Mouse (Mus musculus) adrenal gland, adult 2 months (tissue): ENCODE measurements around the gene Col15a1. TPM values are rescaled to one million over a fixed set of nuclear protein-coding genes. Genes with fewer than 3 reads are reported as not detected.

Experiments used
- DNase-seq: peaks from one replicate; pipeline ENCODE4 v3.0.0; 2021
- polyA plus RNA-seq: library from polyadenylated mRNA; depleted of rRNA; stranded (reverse); fragments of >200 nt; gene quantifications from 2 replicates; pipeline ENCODE4 v1.2.3, GENCODE M21; 2012
- total RNA-seq, 2 experiments: library from RNA; stranded (reverse); gene quantifications; 2 replicates each; pipeline ENCODE4 v1.2.3; 2021

Col15a1 gene
- total and polyA plus RNA-seq, 3 experiments: 18.5 to 33.4 (median 32.7) TPM

DNA sequence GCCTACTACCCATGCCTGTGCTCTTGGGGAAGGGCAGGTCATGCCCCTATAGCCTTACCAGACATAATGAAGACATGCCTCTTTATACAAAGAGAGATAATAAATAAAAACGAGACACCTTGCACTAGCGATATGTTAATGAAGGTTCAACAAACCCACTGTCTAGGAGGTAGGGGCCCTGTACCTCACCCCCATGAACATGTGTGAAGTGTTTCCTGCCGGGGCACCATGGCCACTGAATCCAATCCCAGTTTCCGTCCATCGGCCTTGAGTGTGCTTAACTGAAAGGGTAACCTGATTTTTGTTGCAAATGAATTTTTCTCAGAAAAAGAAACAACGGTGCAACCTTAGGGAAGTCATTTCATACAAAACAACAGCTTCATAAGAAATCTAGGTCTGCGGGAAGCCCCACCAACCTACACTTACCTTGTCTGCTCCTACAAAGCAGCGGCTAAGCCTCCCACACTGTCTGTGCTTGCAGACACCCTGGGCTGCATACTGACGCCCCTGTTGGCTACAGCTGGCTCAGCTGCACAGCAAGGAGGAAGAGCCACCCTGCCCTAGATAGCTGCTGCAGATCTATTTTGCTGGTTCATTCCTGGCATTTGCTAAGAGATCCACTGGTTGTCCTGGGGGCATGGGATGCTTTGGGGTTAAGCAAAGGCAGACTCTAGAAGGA is 64.6 kb downstream of the Col15a1 start:
- no peak for DNase-seq

- no peak for DNase-seq
These were observed 65.8 kb downstream of the Col15a1 start for GRCm38 (mm10) chr4:47273795-47274194.

DNA sequence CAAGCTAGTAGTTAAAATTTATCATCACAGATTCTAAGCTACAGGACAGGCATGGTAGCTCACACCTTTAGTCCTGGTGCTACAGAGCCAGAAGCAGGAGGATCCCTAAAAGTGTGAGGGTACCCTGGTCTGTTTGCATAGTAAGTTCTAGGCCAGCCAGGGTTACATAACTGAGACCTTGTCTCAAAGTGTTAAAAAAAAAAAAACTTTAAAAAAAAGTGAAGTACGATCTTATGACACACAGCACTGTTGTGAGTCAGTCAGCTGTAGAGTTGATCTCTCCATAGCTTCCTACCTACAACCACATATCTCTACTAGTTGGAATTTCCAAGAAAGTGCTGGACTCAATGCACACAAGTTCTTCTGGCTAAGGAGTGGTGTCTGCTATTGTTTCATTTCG is 67.0 kb downstream of the Col15a1 start:
- peak; percentile 12 for DNase-seq

- no peak for DNase-seq
These were observed 70.4 kb downstream of the Col15a1 start for GRCm38 (mm10) chr4:47278397-47278796.

- no peak for DNase-seq
These were observed 71.2 kb downstream of the Col15a1 start for GRCm38 (mm10) chr4:47279085-47279707.

GRCm38 (mm10) chr4:47280126-47280525 is 72.2 kb downstream of the Col15a1 start:
- no peak for DNase-seq

- no peak for DNase-seq
These were observed 74.1 kb downstream of the Col15a1 start for GRCm38 (mm10) chr4:47281920-47282682.

DNA sequence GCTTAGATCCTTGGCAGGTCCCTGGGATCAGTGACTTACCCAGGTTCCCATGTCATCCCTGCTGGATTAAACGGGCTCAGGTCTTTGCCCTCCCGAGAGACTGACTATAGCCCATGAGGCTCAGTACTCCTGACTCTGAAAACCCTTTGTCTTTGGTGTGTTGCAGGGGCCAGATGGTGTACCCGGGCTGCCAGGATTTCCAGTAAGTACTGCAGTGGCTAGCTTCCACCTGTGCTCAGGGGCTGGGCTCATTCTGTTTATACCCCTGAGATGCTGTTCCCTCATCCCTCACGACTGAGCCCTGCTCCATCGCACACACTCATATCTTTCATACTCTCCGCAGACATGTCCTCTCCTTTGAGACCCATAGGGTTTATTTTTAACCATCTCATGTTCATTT is 76.3 kb downstream of the Col15a1 start:
- DNase-seq: no peak

DNA sequence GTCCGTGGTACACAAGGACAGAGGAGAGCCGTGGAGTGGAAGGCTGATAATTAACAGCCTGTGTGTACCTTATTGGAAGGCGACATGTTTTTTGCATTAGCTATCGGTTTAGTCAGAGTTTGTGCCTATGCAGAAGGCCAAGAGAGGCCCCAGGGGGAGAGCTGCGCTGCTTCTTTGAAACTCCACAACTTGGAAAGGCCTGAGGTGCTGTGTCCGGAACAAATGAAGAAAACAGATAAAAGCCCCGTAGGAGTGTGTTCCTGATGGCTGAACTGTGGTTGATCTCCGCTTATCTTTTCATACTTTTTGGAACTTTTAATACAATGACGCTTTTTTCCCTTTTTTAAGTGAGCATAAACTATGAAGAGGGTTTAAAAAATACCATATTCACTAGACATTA is 76.9 kb downstream of the Col15a1 start:
- no peak for DNase-seq

DNA sequence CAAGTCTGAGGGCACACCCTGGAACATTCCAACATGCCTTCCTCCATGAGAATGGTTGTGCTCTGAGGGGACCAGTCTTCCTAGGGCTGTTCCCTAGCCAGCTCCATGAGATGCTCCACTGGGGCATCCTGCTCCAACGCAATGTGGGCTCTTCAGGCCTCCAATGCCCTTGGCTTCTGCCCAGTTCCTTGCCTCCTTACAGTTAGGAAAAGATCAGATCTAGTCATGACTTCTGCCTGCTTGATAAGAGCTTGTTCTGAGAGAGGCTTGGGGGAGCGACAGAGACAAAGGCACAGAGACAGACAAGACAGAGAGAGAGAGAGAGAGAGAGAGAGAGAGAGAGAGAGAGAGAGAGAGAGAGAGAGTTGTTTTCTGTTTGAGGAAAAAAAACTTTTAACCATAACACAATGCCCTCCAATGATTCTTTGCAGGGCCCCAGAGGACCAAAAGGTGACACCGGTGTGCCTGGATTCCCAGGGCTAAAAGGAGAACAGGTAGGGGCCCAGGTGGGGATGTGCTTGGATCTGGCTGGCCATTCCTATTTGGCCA is 78.7 kb downstream of the Col15a1 start:
- no peak for DNase-seq

DNA sequence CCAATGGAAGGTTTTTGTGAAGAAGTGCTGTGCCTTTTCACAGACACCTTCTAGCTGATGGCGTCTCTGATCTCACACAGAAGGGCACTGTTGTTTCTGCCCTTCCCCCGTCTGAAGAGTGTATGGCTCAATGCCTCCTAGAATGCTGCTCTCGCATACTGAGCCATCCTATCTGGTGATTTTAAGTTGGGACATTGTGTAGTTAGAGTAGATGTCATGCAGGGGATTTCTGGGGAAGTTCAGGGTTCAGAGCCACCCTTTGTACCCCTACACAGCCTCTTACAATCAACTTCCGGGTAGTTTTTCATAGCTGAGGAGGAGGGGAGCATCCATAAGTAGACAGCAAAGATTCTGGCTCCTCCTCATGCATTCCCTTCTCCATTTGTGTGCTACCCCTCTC is 79.5 kb downstream of the Col15a1 start:
- no peak for DNase-seq

GRCm38 (mm10) chr4:47288306-47288705 is 80.3 kb downstream of the Col15a1 start:
- DNase-seq: no peak

- DNase-seq: no peak
These were observed 81.6 kb downstream of the Col15a1 start for GRCm38 (mm10) chr4:47289526-47289925.

DNA sequence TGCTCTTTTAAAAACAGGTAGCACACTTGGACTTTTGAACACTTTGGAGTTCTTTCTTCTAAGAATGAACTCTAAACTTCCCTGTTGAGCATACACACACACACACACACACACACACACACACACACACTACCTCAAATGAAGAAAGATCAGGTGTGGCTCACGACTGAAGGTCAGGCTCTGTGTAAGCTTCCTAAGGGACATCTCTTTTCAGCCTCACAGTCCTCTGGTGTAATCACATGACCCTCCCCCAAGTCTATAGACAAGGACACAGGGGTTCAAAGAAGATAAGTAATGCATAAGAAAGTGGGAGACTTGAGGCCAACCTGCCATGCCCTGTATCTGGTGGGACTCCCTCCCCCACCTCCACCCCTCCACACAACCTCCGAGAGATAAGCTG is 82.5 kb downstream of the Col15a1 start:
- DNase-seq: no peak

- DNase-seq: no peak
These were observed 83.1 kb downstream of the Col15a1 start for GRCm38 (mm10) chr4:47291013-47291412.

- no peak for DNase-seq
These were observed 85.0 kb downstream of the Col15a1 start for GRCm38 (mm10) chr4:47292956-47293355.

DNA sequence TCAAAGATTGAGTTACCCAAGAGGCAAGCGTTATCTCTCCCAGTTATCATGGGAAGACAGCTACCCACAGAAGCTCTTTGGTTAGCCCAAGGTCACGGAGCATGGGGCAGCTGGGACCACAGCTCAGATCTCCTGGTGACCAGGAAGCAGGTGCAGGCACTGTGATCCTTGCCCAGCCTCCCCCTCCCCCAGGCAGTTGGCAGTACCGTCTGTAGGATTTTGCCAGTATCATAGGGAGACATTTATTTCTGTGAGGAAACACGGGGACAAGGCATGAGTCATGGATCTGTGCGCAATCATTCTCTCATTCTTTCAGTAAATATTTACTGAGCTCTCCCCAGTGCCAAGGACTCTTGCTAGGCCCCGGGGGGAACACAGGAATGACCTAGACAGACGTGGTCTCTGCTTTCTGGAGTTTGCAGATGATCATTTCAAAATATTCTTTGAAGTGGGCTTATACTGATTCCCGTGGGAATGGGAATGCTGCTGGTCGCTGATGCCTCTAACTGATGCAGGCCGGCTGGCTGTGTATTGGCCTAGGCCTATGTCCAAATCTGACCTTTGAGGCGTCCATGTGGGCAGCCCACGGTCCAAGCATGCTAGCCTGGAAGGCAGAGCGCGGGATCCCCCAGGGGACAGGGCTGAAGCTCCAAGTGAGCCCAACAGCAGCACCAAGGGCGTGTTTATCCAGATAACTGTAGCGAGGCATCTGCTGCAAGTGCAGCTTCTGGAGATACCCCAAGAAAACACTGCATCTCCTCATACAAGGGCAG is 86.0 kb downstream of the Col15a1 start:
- peak; percentile 92 for DNase-seq

DNA sequence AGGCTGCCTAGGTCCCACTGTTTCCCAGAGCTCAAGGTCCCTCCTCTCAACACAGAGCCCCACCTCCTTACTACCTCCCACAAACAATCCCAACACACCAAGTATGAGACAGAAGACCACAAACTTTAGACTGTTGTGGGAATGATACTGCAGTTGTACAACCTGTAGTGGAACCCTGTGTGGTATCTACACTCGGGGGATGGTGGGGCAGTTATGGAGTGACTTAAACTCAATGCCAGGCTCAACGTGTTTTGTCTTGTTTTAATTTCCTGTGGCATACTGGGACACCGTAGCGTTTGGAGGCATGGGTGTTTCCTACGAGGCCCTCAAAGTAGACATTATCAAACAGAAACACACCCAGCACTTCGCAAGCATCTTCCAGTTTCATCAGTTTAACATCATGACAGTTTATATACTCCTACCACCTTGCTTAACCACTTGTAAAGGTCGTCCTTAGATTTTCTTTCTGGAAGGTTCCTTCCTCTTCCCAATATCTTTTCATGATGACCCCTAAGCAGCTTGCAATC is 86.6 kb downstream of the Col15a1 start:
- DNase-seq: no peak

DNA sequence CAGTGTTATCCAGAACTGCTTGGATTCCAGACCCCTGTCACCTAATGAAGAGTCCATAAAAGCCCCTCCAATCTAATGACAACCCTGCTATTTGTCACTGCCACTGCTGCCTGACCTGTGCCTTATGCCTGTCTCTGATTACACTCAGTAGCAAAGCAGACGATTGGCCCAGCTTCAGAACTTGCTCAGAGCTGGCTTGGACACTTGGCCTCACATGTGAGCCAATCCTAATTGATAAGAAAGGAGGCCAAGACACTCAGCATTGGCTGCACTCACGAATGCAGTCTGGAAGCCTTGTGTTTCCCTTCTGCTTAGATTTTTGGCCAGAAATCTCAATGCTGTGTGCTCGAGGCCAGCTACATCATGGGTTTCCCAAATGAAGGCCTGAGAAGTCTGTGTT is 87.6 kb downstream of the Col15a1 start:
- peak; percentile 58 for DNase-seq

DNA sequence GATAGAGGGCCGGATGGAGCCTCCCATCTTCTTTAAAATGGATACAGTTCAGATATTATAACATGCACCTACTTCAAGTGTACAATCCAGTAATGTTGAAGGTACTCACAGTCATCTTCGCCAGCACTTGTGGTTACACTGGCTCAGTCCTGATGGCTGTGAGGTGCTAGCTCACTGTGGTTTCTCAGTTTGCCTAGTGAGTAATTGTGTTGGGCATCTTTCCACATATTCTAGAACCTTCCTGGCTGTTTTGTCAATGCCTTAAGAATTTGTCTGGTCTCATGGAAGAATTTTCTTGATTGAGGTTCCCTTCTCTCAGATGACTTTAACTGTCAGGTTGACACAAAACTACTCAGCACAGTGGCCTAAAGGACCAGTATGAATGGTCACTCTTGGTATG is 92.7 kb downstream of the Col15a1 start:
- no peak for DNase-seq

DNA sequence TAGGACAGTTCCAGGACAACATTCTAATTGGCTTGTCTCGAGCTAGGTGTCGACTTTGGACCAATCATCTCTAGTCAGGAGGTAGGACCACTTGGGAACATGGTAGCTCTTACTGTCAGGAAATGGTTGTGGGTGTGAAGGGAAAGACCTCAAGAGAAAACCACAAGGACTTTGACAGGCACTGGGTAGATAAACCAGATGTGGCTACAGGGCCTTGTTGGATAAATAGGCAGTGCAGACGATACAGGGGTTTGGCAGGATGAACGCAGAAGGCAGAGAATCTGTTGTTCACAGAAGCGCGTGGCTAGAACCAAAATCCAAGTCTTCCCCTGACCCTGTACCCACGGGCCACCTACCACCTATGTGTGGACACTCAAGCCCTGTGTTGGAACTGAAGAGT is 94.6 kb downstream of the Col15a1 start:
- DNase-seq: no peak
